Mouse (Mus musculus): Measurements from ENCODE around the gene Scp2.

DNA sequence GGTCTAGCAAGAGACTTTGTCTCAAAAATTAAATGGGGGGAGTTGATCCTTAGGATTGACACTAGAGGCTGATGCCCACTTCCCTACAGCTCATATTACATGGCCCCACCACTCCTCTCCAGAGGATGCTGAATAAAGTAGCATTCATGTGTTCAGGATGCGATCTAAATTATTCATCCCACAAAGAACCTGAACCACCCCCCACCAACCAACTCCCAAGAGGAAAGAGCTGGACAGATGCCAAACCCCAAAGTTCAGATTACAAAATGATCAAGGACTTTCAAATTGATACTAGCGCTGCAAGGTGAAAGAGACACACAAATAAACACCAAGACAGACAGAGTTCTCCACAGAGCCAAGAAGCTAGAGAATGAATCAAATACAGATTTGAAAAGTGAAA lies 65.0 kb downstream of the Scp2 start:
- TF ChIP-seq CTCF (IDR thresholded peaks at IDR 0.05 in 2 of 3, conservative IDR thresholded peaks at IDR 0.05 in 1 of 3; ENCODE audit: control insufficient read depth in 1 of 3, insufficient read depth in 1 of 3, low read depth in 2 of 3, low read length in 3 of 3, poor library complexity in 1 of 3, severe bottlenecking in 1 of 3) (no peak), POLR2AphosphoS5 (IDR thresholded peaks at IDR 0.05; ENCODE audit: borderline replicate concordance, low read depth, low read length) (no peak), MEF2A (IDR thresholded peaks at IDR 0.05; ENCODE audit: extremely low read depth, insufficient replicate concordance, low read depth, low read length, poor library complexity, severe bottlenecking) (no peak), RAD21 (IDR thresholded peaks at IDR 0.05; ENCODE audit: low read depth, low read length) (no peak), KAT2A (conservative IDR thresholded peaks at IDR 0.05; ENCODE audit: low read depth, low read length) (no peak), POLR2A (IDR thresholded peaks at IDR 0.05; ENCODE audit: control insufficient read depth in 1 of 2, insufficient read depth in 1 of 2, low read depth in 1 of 2, low read length in 2 of 2, poor library complexity in 1 of 2) (no peak), RCOR1 (IDR thresholded peaks at IDR 0.05; ENCODE audit: low read depth, low read length) (0 out of 2 replicates have a peak, but pooled peaks have one; percentile 42), NELFE (IDR thresholded peaks at IDR 0.05; ENCODE audit: low read depth, low read length) (no peak), BHLHE40 (IDR thresholded peaks at IDR 0.05; ENCODE audit: borderline replicate concordance, low read depth, low read length) (no peak), MYC (IDR thresholded peaks at IDR 0.05; ENCODE audit: low read depth, low read length) (no peak)

Data from MEL (cell line).